Mouse (Mus musculus): Measurements from ENCODE around the gene Bnip3. TPM values are rescaled to one million over a fixed set of nuclear protein-coding genes. Genes with fewer than 3 reads are reported as not detected.

Bnip3 gene
- total RNA-seq, 2 experiments from 2014 or later, result 147 to 366 TPM

DNA sequence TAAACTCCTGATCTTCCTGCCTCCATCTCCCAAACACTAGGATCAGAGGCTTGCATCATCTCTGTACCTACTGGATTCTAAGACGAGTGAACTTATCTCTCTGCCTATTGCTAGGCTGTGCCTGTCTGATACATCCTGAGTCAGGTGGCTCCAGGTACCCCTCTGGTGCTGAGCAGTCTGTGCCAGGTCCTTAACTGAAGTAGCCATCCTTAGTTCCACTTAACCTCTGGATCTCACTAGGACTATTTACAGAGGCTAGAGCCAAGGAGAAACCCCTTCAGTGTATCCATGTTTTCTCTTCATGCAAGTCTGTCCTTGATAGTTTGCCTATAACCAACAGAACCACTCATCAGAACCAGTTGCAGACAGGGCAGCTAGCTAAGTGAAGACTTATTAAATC, 2.9 kb downstream of the Bnip3 start:
- DNase-seq, result no peak

DNA sequence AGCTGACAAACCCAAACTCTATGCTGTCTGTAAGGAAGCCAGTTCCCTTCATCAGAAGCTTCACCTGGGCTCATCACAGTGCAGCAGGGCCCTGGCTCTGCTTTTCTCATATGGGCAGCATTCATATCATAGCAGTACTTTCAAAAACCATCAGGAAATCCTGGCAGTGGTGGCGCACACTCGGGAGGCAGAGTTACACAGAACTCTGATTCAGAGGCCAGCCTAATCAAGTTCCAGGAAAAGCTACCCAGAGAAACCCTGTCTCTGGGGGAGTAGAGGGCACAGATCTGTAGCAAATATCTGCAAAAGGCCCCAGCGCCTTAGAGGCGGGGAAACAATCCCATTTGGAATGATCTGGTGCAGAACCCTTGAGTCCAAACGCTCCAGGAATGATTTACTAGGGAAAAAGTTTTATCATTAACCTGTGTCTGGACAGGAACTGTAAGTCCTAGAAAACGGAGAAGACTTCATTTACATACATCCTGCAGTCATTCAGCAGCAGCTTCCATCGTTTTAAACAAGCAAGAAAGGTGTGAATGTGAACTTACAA, 5.4 kb downstream of the Bnip3 start:
- peak in 1 of 2 experiments; percentile 26 for DNase-seq

DNA sequence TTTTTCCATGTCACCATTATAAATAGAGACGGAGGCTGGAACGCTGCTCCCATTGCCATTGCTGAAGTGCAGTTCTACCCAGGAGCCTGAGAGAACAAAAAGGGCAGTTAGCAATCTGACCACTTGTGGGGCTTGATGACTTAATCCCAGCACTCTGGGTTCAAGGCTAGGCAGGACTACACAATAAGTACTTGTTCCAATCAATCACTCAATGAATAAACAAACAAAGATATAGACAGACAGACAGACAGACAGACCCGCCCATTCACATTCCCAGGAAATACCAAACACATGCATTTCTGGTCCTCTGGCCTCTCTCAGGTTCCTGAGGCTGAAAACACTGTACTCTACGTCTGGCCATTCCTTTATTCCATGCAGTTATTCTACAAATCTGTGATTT, 10.6 kb downstream of the Bnip3 start:
- DNase-seq, result no peak

DNA sequence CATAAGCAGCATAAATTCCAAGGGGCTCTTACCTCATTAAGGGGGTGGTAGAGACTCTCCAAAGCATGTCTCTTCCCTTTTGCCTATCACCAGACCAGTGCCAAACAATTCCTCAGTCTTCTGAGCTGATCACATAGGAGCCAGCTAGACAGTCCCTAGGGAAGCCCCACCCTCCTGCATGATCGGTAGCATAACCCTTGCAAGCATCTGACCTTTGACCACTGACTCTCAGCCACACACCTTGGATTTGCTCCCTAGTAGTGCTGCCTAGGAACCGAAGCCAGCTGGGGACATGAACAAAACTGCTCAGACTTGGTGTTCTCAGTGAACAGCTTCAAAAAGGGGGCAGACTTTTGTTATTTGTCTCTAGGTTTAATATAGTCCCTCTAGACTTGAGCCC, 11.2 kb downstream of the Bnip3 start:
- no peak for DNase-seq

DNA sequence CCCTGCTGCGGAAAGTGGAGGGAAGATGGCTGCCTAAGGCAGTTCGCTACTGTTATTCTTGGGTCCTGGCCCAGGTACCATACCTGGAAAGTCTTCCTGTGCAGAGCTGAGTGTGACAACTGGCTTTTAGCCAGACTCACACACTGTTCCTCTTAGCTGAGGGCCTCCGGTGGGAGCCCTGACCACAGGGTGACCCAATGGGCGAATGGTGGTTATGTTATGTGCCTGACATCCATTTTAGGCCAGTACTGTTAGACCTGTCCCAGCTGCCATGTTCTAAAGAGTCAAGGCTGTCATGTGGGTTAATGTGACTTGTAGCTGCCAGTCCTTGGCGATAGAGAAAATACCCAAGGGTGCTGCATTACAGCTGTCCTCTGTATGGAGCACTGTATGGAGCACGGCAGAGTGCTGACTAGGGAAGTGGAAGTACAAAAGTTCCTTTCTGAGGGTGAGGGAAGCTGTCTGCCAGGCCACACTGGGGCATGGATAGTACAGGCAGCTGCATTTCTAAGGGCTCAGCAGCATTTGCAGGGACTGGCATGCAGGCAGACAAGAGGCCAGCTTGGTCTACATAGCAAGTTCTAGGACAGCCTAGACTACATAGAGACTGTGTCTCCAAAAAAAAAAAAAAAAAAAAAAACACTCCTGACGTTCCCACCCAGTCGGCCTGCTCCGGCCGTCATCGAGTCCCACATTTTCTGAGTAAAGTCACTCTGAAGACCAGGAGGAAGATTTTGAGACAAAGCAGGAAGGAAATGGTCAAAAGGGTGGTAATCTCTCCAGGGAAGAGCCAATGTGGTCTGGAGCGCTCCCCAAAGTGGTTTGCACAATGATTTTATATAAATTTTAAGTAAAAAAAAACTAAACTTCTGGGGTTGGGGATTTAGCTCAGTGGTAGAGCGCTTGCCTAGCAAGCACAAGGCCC, 23.7 kb downstream of the Bnip3 start:
- no peak for DNase-seq

DNA sequence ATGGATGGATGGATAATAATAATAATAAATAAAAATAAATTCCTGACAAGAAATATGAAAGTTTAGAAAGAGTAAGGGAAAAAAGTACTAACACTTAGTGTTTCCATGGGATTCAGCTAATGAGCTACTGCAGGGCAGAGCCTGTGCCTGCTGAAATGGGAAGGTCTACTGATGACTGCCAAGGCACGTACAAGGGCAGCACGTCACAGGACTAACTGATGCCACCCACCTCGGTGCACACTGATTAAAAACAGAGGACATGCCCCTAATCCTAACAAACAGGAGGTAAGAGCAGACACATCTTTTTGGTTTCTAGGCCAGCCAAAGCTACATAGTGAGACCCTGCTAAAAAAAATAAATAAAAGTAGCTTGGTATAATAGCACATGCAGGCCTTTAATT, 25.6 kb downstream of the Bnip3 start:
- DNase-seq, result no peak

DNA sequence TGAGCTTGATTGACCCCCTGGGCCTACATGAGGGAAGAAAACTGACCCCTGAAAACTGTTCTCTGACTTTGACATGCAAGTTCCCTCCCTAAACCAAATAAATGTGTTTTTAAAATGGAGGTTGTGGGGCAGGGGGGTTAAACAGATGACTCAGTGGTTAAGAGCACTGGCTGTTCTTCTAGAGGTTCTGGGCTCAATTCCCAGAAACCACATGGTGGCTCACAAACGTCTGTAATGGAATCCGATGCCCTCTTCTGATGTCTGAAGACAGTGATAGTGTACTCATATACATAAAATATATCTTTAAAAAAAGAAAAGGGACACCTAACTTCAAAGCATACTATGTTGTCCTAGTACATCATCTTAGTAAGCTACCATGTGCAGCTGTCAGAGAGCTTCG, 34.3 kb downstream of the Bnip3 start:
- DNase-seq, result no peak

DNA sequence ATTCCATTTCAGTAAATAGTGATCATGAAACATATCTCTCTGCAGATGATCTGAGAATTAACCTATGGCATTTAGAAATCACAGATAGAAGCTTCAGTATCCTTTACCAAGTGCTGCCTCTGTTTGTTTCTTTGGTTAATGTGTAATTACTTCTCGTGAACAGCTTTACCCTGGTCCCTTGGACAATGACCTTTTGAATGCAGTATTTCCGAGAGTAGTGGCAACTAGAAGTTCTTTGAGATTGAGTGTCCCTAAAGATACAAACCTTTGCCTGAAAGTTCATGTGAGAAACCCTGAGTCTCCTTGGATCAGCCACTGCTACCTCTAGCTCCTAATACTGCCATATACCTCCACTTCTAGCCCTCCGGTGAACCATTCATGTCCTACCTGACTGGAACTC, 36.4 kb downstream of the Bnip3 start:
- DNase-seq, result no peak

DNA sequence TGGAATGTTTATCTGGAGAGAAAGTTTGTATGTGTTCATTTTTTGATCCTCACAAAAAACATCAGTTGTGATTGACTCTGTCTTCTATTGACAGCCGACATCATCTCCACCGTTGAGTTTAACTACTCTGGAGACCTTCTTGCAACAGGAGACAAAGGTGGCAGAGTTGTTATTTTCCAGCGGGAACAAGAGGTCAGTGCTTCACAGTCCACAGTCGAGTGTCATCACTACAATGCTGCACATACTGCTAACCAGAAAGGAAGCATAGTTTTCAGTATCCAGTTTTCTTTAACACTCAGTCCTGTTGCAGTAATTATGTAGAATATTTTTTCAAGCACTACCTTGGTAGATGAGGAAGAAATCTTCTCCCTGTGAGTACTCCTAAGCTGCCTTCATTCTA, 41.0 kb downstream of the Bnip3 start:
- no peak for DNase-seq

DNA sequence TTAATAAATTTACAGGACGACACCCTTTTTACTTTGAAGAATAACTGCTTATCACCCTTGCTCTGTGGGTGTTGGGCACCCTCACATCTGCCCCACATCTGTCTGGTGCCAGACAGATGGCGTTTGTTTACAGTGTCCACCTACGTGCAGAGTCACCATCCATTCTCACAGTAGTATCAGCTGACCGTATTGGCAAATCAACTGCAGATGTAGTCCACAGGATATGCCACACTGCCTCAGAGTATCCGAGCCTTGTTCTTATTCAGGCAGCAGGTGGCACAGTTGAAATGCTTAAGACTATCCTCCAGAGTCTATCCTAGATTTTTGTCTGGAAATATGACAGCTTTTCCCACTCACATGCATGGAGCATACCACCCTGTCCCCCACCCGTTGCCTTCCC, 42.0 kb downstream of the Bnip3 start:
- no peak for DNase-seq

DNA sequence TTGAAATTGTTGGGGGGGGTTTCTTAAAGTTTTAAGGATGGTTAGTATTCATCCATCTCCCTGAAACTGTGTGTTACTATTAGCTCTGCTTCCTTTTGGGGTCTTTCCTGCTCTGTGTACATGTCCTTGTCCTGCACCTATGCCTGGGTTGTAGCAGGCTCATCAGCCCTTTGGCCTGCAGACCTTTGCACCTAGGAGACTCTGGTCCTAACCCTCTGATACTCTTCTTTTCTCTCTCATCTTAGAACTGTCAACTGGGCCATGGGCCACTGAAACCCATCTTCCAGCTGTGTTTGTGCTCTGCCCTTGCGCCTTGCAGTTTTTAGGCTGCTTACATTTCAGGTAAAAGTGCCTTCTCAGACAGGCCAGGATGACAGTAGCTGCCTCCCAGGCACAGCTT, 44.5 kb downstream of the Bnip3 start:
- DNase-seq, result no peak

DNA sequence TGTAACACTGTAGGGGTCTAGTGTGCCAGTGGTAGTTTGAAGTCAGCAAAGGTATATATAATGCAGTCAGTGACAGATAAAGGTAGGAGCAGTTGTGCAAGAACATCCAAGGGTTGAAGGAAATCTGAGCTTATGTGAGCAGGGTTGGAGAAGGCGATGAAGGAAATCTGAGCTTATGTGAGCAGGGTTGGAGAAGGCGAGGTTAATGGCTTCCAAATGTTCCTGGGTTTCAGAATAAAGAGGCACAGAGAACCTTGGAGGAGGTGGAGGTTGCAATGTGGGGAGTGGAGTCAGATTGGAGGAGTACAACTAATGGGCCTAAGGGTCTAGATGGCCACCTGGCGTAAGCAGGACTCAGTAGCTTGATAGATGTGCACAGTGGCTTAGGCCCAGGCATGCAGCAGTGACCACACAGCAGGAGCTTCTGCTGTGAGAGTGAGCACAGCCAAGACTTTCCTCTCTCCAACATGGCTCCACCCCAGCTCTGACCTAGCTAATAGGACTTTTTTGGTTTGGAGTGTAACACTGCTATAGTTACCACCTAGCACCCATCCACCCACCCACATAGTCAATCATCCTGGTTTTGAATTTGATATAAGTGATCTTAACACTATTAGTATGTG, 45.3 kb downstream of the Bnip3 start:
- no peak for DNase-seq

DNA sequence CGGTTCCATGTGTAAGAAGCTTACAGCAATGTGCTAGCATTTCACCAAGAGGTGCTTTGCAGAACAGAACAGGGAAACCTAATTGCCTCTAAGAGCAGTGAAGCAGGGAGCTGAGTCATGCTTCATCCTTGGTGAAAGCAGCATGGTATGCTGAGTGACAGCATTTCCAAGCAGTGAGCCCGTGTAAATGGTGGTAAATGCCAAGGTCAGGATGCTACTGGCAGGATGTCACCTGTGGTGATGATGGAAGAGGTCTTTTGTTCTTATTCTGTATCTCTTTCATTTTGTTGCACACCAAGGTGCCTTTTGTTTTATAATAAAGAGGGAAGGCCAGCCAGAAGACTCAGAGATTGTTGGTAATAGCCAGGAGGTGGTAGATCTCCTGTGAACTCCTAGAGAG, 52.6 kb downstream of the Bnip3 start:
- peak; percentile 56 to 62 for DNase-seq

DNA sequence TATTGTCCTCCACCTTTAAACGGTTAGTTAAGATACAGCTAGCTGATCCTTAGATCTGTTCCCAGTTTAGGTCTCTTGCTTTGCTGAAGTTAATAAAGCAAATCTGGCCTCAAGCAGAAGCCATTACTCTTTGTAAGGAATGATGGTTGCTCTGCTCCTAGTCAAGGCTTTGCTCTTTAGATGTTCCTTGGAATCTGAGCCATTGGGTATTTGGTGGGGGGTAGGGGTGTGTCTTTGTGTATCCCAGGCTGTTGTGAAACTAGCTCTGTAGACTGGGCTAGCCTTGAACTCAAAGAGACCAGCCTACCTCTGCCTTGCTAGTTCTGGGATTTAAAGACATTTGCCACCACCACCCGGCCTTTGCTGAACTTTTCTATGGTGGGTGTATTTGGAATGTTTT, 55.1 kb downstream of the Bnip3 start:
- no peak for DNase-seq

DNA sequence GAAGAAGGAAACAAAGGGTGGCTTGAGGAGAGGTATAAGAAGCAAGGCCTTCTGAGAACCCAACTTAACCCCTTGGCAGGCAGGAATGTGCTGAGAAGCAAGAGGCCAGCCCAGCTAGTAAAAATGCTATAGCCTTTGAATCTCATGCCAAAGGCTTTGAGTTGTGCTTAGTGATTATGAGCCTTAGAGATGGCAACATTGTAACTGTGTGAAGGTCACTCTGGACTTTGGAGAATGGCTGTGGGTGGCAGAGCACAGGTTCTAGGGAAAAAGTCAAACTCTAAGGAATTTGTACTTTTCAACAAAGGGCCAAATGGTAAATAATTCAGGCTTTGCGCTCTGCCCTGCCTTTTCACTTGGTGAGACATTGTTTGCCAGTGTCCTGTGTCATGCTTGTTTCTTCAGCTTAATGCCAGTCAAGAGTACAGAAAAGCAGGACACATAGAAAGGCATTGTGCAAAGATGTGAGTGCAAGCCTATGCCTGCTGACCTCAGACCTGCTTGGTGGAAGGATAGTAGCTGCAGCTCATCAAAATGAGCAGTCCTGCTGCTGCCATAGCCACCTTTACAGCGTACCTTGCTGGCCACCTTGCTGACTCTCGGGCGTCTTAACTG, 55.8 kb downstream of the Bnip3 start:
- no peak for DNase-seq

DNA sequence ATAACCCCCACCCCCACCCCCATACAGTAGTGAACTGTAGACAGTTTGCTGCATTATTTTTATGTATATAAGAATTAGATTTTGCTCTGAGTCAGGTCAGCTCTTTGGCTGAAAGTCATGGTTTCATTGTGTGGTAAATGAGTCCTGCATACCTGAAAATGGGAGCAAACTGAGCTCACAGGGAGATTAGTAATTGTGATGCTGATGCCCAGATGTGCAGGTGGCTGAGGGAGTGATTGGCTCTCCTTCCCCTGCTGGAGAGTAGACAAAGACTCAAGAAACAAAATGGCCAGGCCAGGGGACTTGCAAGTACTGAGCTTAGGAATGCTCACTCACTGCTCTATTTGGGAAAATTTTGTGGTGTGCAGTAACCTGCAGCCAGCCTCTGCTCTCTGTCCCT, 59.2 kb downstream of the Bnip3 start:
- no peak for DNase-seq

DNA sequence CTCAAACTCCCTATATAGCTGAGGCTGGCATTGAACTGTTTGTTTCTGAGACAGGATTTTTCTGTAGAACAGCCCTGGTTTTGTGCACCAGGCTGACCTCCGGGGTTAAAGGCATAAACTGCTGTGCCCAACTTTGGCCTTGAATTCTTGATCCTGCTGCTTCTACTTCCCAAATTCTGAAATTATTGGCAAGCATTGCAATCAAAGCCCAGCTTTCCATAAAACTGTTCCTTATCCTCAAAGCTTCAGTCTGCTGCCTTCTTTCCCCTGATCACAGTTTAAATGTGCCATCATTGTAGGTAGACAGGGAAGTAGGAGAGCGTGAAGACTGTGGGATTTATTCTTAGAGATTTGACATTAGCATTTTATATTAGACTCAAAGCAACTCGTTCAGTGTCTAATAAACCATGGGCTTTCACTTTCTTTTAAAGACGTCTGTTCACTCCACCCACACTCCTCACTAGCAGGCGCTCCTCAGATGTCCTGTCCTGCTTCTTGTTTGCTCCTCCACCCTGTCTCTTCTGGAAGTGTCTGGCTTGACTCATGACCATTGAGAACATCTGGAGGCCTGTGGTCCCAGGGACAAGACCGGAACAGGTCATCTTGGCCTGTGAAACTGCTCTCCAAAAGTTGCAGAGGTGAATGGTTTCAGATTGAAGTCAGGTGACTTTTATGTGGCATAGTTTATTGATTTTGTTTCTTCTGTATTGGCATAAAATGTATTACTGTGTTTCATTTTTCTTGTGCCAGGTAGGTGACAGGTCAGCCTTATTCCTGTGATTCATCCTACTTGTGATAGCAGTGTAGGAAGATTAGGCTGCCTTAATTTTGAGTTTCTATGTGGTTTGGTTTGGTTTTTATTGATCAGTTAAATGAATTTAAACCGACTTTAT, 61.0 kb downstream of the Bnip3 start:
- DNase-seq, result no peak

DNA sequence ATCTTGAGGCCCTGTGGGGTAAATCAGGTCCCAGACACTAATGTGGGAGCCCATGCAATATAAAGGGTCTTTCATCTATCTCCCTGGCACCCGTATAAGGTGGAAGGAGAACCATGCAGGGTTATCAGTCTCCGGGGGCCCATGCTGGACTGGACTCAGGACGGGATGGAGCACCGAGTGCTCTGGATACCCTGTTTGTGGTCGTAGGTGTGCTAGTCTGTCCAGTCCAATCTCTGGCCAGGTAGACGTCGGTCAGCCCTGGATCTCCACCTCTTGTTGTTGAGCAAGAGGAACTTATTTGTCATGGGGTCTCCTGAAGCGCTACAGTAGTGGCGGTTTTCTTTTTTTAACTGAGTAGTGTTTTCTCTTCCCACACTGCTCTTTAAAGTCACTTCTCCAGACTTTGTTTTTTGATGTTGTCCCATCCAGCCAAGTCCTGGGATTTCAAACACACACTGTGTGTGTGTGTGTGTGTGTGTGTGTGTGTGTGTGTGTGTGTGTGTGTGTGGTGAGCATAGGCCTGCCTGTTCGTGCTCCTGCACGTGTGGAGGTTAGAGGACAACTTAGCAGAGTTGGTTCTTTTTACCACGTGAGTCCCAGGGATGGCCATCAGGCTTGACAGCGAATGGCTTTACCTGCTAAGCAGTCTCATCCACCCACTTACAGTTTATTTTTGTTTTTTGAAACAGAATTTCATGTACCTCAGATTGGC, 61.8 kb downstream of the Bnip3 start:
- no peak for DNase-seq

DNA sequence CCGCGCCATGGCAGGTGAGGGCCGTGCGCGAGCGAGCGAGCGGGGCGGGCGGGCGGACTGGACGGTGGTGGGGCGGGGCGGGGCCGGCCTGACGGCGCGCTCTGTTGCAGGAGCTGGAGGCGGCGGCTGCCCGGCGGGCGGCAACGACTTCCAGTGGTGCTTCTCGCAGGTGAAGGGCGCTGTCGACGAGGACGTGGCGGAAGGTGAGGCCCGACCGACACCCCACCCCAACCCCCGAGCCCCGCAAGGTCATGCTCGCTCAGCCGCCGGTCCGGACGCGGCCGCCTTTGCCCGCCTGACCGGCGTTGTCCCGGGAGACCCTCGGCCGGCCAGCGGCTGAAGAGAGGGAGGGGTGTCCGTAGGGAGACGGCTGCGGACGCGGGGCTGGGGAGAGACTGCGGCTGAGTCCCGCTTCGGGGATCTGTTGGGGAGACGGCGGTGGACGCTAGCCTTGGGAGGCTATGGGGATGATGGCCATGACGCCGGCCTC, 62.8 kb downstream of the Bnip3 start:
- DNase-seq, result peak in 1 of 2 experiments; percentile 86

DNA sequence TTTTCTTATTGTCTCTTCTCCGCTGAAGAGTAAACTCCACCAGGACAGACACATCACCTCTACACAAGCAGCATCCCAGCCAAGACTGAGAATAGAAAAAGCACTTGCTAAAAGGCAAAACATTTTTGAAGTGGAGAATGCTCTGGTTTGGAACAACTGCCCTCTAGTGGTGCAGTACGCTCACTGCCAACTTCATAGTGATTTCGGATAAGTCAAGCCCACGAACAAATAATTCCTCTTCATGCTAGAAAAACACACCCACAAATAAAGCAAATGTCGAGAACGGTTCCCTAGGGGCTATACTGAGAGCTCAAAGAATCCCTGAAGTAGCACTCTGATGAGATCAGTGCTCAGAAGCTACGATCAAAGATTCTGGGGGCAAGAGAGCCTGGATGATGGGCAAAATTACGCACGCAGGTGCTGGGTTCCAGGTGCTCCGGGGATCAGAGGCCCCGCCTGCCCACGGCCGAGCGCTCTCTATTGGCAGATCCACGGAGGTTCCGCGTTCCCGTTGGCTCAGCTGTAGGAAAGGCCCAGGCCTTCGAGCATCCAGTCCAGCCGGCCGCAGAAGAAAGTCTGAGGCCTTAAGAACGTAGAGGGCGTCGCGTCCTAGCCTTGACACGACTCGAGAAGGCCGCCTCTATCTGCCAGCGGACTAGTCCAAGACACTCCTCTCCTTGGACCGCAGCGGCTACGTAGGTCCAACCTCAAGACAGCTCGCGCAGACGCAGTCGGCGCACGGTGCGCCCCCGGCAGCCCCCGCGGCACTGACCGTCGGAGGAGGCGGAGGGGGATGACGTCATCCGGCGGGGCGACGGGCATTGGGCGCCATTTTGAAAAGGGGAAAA, 63.6 kb downstream of the Bnip3 start, which contains the start of the genes Ppp2r2d and Mapk1ip1:
TSS of gene Ppp2r2d (plus strand) at position 536 of the 848 bp plus-strand sequence.
TSS of gene Mapk1ip1 (minus strand) at position 730 of the 848 bp plus-strand sequence.
- peak; percentile 98 to 99 for DNase-seq
